Mouse (Mus musculus): ENCODE measurements around the gene Chd8.

Gene Chd8

GRCm38 (mm10) chr14:52198141-52198540, 59.4 kb downstream of the Chd8 start:
- DNase-seq (ENCODE audit: low spot score in 2 of 2), result no peak

DNA sequence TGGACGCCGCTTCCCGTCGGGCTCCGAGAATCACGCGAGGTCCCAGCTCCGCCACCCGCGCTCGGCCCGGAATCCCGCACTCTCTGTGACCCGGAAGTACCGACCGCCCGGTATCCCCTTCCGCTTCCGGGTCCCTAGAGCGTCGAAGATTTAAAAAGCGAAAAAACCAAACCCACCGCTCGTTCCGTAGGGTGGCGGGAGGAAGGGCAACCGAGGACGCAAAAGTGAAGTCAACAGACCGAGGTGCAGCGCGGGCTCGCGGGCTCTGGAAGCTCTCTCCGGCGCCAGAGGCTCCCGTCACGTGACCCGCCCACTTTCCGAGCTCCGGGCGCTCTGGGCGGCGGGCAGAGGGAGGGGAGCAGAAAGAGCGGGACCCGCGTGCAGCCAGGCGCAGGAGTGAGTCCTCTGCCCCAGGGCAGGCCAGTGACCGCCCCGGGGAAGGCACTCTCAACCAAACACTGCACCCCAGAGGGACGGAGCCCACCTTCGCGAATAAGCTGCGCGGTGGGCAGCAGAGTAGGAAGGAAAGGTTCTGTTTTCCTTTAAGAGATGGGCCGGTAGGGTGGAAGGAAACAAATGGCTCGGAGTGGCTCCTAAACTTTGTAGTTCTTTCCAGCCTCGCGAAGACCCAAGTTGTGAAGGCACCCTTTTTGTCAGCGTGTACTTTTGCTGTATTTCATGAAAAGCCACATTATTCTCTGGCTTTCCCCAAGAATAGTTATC, 60.3 kb downstream of the Chd8 start, which contains the start of gene Supt16:
Gene Supt16, minus strand, starts transcription at position 261 of the 723 bp plus-strand sequence.
- peak; percentile 88 to 89 for DNase-seq (ENCODE audit: low spot score in 2 of 2)

- peak; percentile 36 to 42 for DNase-seq (ENCODE audit: low spot score in 2 of 2)
Observed at GRCm38 (mm10) chr14:52196230-52197155, 61.1 kb downstream of the Chd8 start.

DNA sequence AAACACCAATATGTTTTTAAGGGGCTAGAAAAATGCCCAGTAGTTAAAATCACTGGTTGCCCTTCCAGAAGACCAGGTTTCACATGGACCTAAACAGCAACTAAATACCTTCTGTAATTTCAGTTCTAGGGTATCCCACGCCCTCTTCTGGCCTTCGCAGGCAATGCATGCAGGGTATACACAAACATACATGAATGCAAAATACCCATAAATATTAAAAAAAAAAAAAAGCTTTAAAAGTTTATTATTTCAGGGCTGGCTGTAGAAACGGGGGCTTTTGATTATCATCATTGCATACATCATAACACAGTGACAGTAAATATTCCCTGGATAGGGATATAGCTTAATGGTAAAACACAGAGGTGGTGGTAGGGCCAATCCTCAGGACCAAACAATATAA, 61.9 kb downstream of the Chd8 start:
- peak; percentile 36 to 53 for DNase-seq (ENCODE audit: low spot score in 2 of 2)

DNA sequence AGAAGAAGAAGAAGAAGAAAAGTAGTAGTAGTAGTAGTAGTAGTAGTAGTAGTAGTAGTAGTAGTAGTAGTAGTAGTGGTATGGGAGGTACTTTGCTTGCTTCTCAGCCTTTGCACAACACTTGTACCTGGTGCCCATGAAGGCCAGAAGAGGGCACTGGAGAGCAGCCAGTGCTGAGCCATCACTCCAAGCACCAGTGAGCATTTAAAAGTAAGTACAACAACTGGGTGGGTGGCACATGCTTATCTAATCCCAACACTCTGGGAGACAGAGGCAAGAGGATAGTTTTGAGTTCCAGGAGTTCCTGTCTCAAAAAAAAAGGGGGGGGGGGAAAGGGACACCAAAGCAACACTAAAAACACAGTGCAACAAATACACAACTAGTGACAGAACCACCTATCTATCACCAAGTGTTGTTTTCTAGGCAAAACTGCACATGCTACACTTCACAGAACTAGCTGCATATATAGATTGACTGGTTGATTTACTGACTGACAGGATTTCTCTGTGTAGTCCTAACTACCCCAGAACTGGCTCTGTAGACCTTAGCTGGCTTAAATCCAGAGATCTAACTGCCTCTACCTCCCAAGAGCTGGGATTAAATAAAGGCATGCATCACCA, 66.7 kb downstream of the Chd8 start:
- no peak for DNase-seq (ENCODE audit: low spot score in 2 of 2)

DNA sequence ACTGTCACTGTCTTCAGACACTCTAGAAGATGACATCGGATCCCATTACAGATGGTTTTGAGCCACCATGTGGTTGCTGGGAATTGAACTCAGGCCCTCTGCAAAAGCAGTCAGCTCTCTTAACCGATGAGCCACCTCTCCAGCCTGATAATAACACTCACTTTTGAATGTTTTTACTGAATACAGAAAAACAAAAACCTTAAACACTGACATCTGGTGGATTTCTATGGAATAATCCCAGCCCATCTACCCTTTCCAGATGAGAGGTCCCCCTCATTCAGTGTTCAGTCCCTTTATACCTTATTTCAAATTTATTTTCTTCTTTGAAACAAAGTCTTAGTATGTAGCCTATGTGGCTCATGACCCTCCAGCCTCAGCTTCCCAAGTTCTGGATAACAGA, 68.1 kb downstream of the Chd8 start:
- DNase-seq (ENCODE audit: low spot score in 2 of 2), result no peak

- DNase-seq (ENCODE audit: low spot score in 2 of 2), result no peak
Observed at GRCm38 (mm10) chr14:52188788-52189187, 68.8 kb downstream of the Chd8 start.

GRCm38 (mm10) chr14:52166571-52166970, 91.0 kb downstream of the Chd8 start:
- DNase-seq (ENCODE audit: low spot score in 2 of 2), result no peak

DNA sequence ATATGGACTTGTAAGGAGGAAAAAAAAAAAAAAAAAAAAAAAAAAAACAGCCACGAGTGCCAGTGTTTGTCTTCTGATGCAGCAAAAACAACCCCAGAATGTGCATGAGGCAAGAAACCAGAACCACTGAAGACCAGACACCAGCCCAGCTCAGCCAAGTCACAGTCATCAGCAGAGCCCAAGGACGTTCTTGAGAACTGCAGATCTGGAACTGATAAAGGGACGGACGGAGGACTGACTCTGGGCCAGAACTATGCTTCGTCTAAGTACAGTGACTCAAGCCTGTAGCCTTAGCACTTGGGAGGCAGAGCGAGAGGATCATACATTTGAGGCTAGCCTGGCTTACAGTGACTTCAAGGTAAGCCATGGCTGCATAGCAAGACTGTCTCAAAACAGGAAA, 96.7 kb downstream of the Chd8 start:
- no peak for DNase-seq (ENCODE audit: low spot score in 2 of 2)

DNA sequence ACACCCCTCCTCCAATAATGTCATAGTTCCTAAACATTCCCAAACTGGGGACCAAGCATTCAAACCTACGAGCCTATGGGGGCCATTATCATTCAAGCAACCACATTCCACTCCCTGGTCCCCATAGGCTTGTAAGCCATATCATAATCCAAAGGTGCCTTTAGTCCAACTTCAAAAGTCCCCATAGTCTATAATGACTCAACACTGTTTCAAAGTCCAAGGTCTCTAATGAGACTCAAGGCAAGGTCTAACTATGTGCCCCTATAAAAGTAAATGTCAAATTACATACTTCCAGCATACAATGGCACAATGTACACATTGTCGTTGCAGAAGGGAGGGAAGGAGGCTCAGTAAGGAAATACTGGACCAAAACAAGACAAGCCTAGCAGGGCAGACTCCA, 102.6 kb downstream of the Chd8 start:
- no peak for DNase-seq (ENCODE audit: low spot score in 2 of 2)

DNA sequence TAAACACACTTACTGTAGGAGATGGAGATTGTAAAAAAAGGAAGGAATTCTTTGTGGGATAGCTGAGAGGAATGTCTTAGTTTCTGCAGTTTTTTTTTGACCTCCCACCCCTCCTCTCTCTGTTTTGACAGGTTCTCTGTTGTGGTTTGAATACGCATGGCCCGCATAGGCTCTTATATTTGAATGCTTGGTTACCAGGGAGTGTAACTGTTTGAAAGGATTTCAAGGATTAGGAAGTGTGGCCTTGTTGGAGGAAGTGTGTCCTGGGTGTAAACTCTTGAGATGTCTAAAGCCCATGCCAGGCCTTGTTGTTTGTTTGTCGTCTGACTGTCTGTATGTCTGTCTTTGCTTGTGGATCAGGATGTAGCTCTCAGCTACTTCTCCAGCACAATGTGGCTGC, 105.0 kb downstream of the Chd8 start:
- DNase-seq (ENCODE audit: low spot score in 2 of 2), result no peak

- peak; percentile 54 to 76 for DNase-seq (ENCODE audit: low spot score in 2 of 2)
Observed at GRCm38 (mm10) chr14:52152179-52152578, 105.4 kb downstream of the Chd8 start.

DNA sequence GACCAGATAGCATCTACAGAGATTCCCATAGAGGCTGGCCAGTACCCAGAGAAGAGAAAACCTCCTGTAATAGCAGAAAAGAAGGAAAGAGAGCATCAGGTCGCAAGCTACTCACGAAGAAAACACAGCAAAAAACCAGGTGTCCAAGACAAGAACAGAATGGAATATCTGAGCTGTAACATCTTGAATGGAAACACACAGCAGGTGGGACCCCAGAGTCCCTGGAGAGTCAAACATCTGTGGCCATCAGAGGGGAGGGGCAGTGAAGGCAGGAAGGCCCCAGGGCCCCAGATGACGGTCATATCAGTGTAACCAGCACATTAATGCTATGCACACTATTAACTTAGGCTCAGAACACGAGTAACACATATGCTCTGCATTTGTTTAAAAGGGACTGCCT, 107.7 kb downstream of the Chd8 start:
- no peak for DNase-seq (ENCODE audit: low spot score in 2 of 2)

All from right cerebral cortex, postnatal 10 days (tissue).